ENCODE assay signal across 21 mouse cellular contexts in genomic region chr11:109575832-109576231, GRCm38 (mm10). TPM values are rescaled to one million over a fixed set of nuclear protein-coding genes. Genes with fewer than 3 reads are reported as not detected.
DNase-seq lines count a peak whose midpoint lies in the region; ATAC-seq and TF ChIP-seq lines count a peak whose summit lies in the region.
"Had no signal": no experiment of that assay in that cellular context is flagged by ENCODE, and none has a peak within 500 bp of the region (broad histone marks: within the 10 kb centered on the region; RNA-seq: fewer than 3 reads in every experiment).

No protein-coding gene starts in this region.

- no peak overlapping the region for H3K4me2 ChIP-seq in embryonic facial prominence, embryonic 14.5 days (ENCODE audit: low read depth, low read length)
- no peak overlapping the region for H3K4me2 ChIP-seq in stomach, postnatal 0 days (replicated peaks; ENCODE audit: low read depth)
- H3K4me2 ChIP-seq: heart, embryonic 13.5 days; hindbrain, embryonic 14.5 days; liver, embryonic 11.5 days had no signal

- H3K27me3 ChIP-seq in embryonic facial prominence, embryonic 14.5 days (replicated peaks; ENCODE audit: control insufficient read depth, insufficient read depth, low read length) = no peaks in the 10 kb centered on the region
- H3K27me3 ChIP-seq in embryonic facial prominence, embryonic 10.5 days (replicated peaks; ENCODE audit: low read depth, poor library complexity, severe bottlenecking) = no peaks in the 10 kb centered on the region
- no peaks in the 10 kb centered on the region for H3K27me3 ChIP-seq in stomach, postnatal 0 days (ENCODE audit: control insufficient read depth, insufficient read depth, low read length)
- H3K27me3 ChIP-seq: heart, embryonic 13.5 days had no signal

- ATAC-seq in embryonic facial prominence, embryonic 14.5 days (ENCODE audit: low read depth) = no peak
- ATAC-seq in stomach, postnatal 0 days (ENCODE audit: low FRiP score, low TSS enrichment) = no peak
- ATAC-seq: activated CD4-positive, CD25-positive, alpha-beta regulatory T cell, adult 4 months had no signal

- H3K9me3 ChIP-seq in embryonic facial prominence, embryonic 14.5 days (ENCODE audit: control insufficient read depth, low read length) = no peaks in the 10 kb centered on the region
- no peaks in the 10 kb centered on the region for H3K9me3 ChIP-seq in embryonic facial prominence, embryonic 10.5 days
- no peaks in the 10 kb centered on the region for H3K9me3 ChIP-seq in stomach, postnatal 0 days (ENCODE audit: control insufficient read depth, low read length)
- H3K9me3 ChIP-seq: heart, embryonic 13.5 days; midbrain, embryonic 10.5 days had no signal

- H3K4me3 ChIP-seq in embryonic facial prominence, embryonic 14.5 days (ENCODE audit: low read depth, low read length) = no peak overlapping the region
- H3K4me3 ChIP-seq in embryonic facial prominence, embryonic 10.5 days = no peak overlapping the region
- no peak overlapping the region for H3K4me3 ChIP-seq in stomach, postnatal 0 days (ENCODE audit: low read depth, low read length)
- H3K4me3 ChIP-seq: heart, embryonic 13.5 days; midbrain, embryonic 10.5 days had no signal

- DNase-seq in embryonic facial prominence, embryonic 14.5 days (ENCODE audit: low spot score) = peak; percentile 56
- no peak for DNase-seq in embryonic facial prominence, embryonic 10.5 days (ENCODE audit: low spot score)
- DNase-seq in left cerebral cortex, postnatal 14 days (ENCODE audit: low spot score in 2 of 2) = peak; percentile 25 to 38
- no peak for DNase-seq in left cerebral cortex, adult 18-20 months (ENCODE audit: low spot score in 2 of 2)
- DNase-seq in right cerebral cortex, postnatal 10 days (ENCODE audit: low spot score in 2 of 2) = peak; percentile 46 to 49
- no peak for DNase-seq in right cerebral cortex, postnatal 14 days
- DNase-seq in stomach, postnatal 0 days (ENCODE audit: low spot score) = no peak
- no peak for DNase-seq in adrenal gland, postnatal 14 days
- DNase-seq: adrenal gland, postnatal 10 days; cerebellum, adult 18-20 months; cerebellum, postnatal 25 days; embryo, embryonic 11 days; heart, adult 11 months; heart, postnatal 36 days; kidney, adult 9 months; thymus, postnatal 36 days had no signal

- H3K27ac ChIP-seq in embryonic facial prominence, embryonic 14.5 days (replicated peaks; ENCODE audit: low read depth, low read length) = no peak overlapping the region
- no peak overlapping the region for H3K27ac ChIP-seq in embryonic facial prominence, embryonic 10.5 days (replicated peaks)
- no peak overlapping the region for H3K27ac ChIP-seq in stomach, postnatal 0 days (replicated peaks)
- H3K27ac ChIP-seq: heart, embryonic 13.5 days; hindbrain, embryonic 14.5 days; midbrain, embryonic 10.5 days had no signal

- no peak for TF ChIP-seq CTCF in stomach, postnatal 0 days (IDR thresholded peaks at IDR 0.05; ENCODE audit: low read depth)

- intact Hi-C loops in left cerebral cortex, postnatal 14 days (cut with DNase I) = no loop called here

- WGBS in embryonic facial prominence, embryonic 14.5 days = 78% methylated on average over 6 of the region's 6 CpGs
- WGBS in embryonic facial prominence, embryonic 10.5 days = 91% methylated on average over 6 of the region's 6 CpGs
- WGBS in stomach, postnatal 0 days = 39% methylated on average over 6 of the region's 6 CpGs

- no peaks in the 10 kb centered on the region for H3K4me1 ChIP-seq in embryonic facial prominence, embryonic 14.5 days (ENCODE audit: control insufficient read depth, insufficient read depth, low read length)
- no peaks in the 10 kb centered on the region for H3K4me1 ChIP-seq in embryonic facial prominence, embryonic 10.5 days
- H3K4me1 ChIP-seq in stomach, postnatal 0 days (replicated peaks; ENCODE audit: control insufficient read depth, insufficient read depth) = no peaks in the 10 kb centered on the region
- H3K4me1 ChIP-seq: heart, embryonic 13.5 days; midbrain, embryonic 10.5 days had no signal

- no peak overlapping the region for H3K9ac ChIP-seq in embryonic facial prominence, embryonic 14.5 days (ENCODE audit: low read depth, low read length)
- H3K9ac ChIP-seq in stomach, postnatal 0 days (ENCODE audit: low read length) = no peak overlapping the region
- H3K9ac ChIP-seq: heart, embryonic 13.5 days; hindbrain, embryonic 14.5 days had no signal

- peaks cover 48% of the 10 kb centered on the region for H3K36me3 ChIP-seq in embryonic facial prominence, embryonic 14.5 days (ENCODE audit: control insufficient read depth, insufficient read depth, low read length)
- H3K36me3 ChIP-seq in embryonic facial prominence, embryonic 10.5 days (replicated peaks) = peaks cover 20% of the 10 kb centered on the region
- peaks cover 13% of the 10 kb centered on the region for H3K36me3 ChIP-seq in stomach, postnatal 0 days (ENCODE audit: control insufficient read depth, insufficient read depth, low read length)

- TF ChIP-seq EP300 in stomach, postnatal 0 days (optimal IDR thresholded peaks at IDR 0.05) = no peak

RNA-seq across cellular contexts. Expression of gene Wipi1, which starts 35.9 kb away (rescaled TPM):
- polyA plus RNA-seq in embryonic facial prominence, embryonic 14.5 days (2014; fragmentation: Nextera tagmentation; extraction: Ambion mirVana) = 36.1 and 37.8 TPM in 2 replicates
- polyA plus RNA-seq in embryonic facial prominence, embryonic 10.5 days (2016; fragmentation: Nextera tagmentation; extraction: Ambion mirVana) = 20.7 and 25.3 TPM in 2 replicates
- 10 to 100 TPM; 21.8 to 22.2 TPM for total RNA-seq in left cerebral cortex, postnatal 14 days (2021)
- total RNA-seq in left cerebral cortex, adult 18-20 months (2021) = 10 to 100 TPM; 18.4 to 19.3 TPM
- 35.3 and 40.5 TPM in 2 replicates for polyA plus RNA-seq in stomach, postnatal 0 days (2015; fragmentation: Nextera tagmentation; extraction: Ambion mirVana)
- total RNA-seq in adrenal gland, postnatal 14 days (2021) = 31.9 and 40.0 TPM in 2 replicates

Comparison
In these comparisons a context has a peak if more than half of its experiments do, and no peak if none do; other contexts are left out.
1. DNase-seq: peak in embryonic facial prominence, embryonic 14.5 days (single experiment), left cerebral cortex, postnatal 14 days (2 of 2) and right cerebral cortex, postnatal 10 days (2 of 2); none in embryonic facial prominence, embryonic 10.5 days (single experiment), left cerebral cortex, adult 18-20 months (0 of 2), right cerebral cortex, postnatal 14 days (single experiment), stomach, postnatal 0 days (single experiment) and adrenal gland, postnatal 14 days (single experiment).